Mouse (Mus musculus) left cerebral cortex, adult 2 months (tissue): ENCODE measurements around the gene Mylip. TPM values are rescaled to one million over a fixed set of nuclear protein-coding genes. Genes with fewer than 3 reads are reported as not detected.

ENCODE experiments used
- DNase-seq, 2 experiments: peaks; one replicate each; pipeline ENCODE4 v3.0.0; 2021 to 2022; ENCODE audit warnings: low spot score in 2 of 2, mixed read lengths in 1 of 2; ENCODE audit errors: extremely low spot score in 1 of 2
- H3K27ac ChIP-seq: fragments of 200-600 bp; 2 replicates; pipeline ENCODE4 v1.8.1; 2022
- H3K4me3 ChIP-seq: fragments of 200-600 bp; 2 replicates; pipeline ENCODE4 v1.8.1; 2022
- CTCF ChIP-seq: fragments of 200-600 bp; IDR thresholded peaks from 2 replicates; pipeline ENCODE4 v1.8.1; 2022; ENCODE audit warnings: antibody characterized with exemption, mild to moderate bottlenecking, moderate library complexity
- intact Hi-C: fragments of 180-260 bp; cut with DNase I; formaldehyde crosslinking; loops from one replicate; pipeline ENCODE4 v1.15.1; 2025
- total RNA-seq, 2 experiments: library from RNA; stranded (reverse); gene quantifications; 2 replicates each; pipeline ENCODE4 v1.2.3; 2021

Mylip gene
- total RNA-seq, 2 experiments from 2014 or later = 16.2 to 16.6 TPM

GRCm38 (mm10) chr13:45391854-45392454 is 2.4 kb downstream of the Mylip start:
- Histone ChIP-seq H3K4me3 (peak overlapping the region; percentile 94), H3K27ac (no peak overlapping the region; the same call in 1 of the 2 replicates)
- intact Hi-C loops = loop anchor here (2.0 to 5.0 kb wide), 2 partner anchors 190 to 361 kb away; no protein-coding TSS in a partner anchor
- no peak for DNase-seq
- TF ChIP-seq CTCF = no peak

- Histone ChIP-seq H3K4me3 (no peak overlapping the region), H3K27ac (no peak overlapping the region)
- DNase-seq = no peak
- intact Hi-C loops = loop anchor here (5.0 kb wide), 1 partner anchor 192 kb away; no protein-coding TSS in a partner anchor
- no peak for TF ChIP-seq CTCF
Measured at GRCm38 (mm10) chr13:45394221-45394768, 4.8 kb downstream of the Mylip start.

GRCm38 (mm10) chr13:45396724-45397123 is 7.2 kb downstream of the Mylip start:
- intact Hi-C loops = loop anchor here (5.0 kb wide), 1 partner anchor 109 kb away; no protein-coding TSS in a partner anchor
- no peak overlapping the region for H3K4me3 ChIP-seq
- no peak for TF ChIP-seq CTCF
- peak overlapping the region; percentile 63 for H3K27ac ChIP-seq
- DNase-seq = no peak

GRCm38 (mm10) chr13:45397240-45397639 is 7.7 kb downstream of the Mylip start:
- intact Hi-C loops = loop anchor here (5.0 kb wide), 1 partner anchor 110 kb away; no protein-coding TSS in a partner anchor
- no peak overlapping the region; the same call in 1 of the 2 replicates for H3K4me3 ChIP-seq
- TF ChIP-seq CTCF = no peak
- peak overlapping the region; percentile 63 for H3K27ac ChIP-seq
- DNase-seq = no peak

- TF ChIP-seq CTCF = no peak
- no peak overlapping the region for H3K4me3 ChIP-seq
- H3K27ac ChIP-seq = no peak overlapping the region; the same call in 1 of the 2 replicates
- intact Hi-C loops = loop anchor here (5.0 kb wide), 1 partner anchor 111 kb away; no protein-coding TSS in a partner anchor
- DNase-seq = no peak
Measured at GRCm38 (mm10) chr13:45397896-45398805, 8.6 kb downstream of the Mylip start.

- no peak overlapping the region for H3K4me3 ChIP-seq
- DNase-seq = peak; percentile 23 to 33
- no peak overlapping the region for H3K27ac ChIP-seq
- no peak for TF ChIP-seq CTCF
- intact Hi-C loops = no loop called here
Measured at GRCm38 (mm10) chr13:45400700-45401099, 11.2 kb downstream of the Mylip start.

- Histone ChIP-seq H3K4me3 (no peak overlapping the region), H3K27ac (no peak overlapping the region)
- no peak for TF ChIP-seq CTCF
- intact Hi-C loops = no loop called here
- DNase-seq = no peak
Measured at GRCm38 (mm10) chr13:45401816-45402215, 12.3 kb downstream of the Mylip start.

GRCm38 (mm10) chr13:45402316-45403039 is 12.9 kb downstream of the Mylip start:
- intact Hi-C loops = no loop called here
- Histone ChIP-seq H3K4me3 (no peak overlapping the region), H3K27ac (no peak overlapping the region)
- DNase-seq = no peak
- TF ChIP-seq CTCF = no peak

GRCm38 (mm10) chr13:45404269-45404668 is 14.7 kb downstream of the Mylip start:
- H3K4me3 ChIP-seq = no peak overlapping the region
- intact Hi-C loops = no loop called here
- TF ChIP-seq CTCF = no peak
- no peak overlapping the region for H3K27ac ChIP-seq
- no peak for DNase-seq

- TF ChIP-seq CTCF = no peak
- DNase-seq = no peak
- Histone ChIP-seq H3K4me3 (no peak overlapping the region), H3K27ac (no peak overlapping the region)
- intact Hi-C loops = no loop called here
Measured at GRCm38 (mm10) chr13:45405194-45405810, 15.8 kb downstream of the Mylip start.

GRCm38 (mm10) chr13:45406289-45406688 is 16.7 kb downstream of the Mylip start:
- Histone ChIP-seq H3K27ac (no peak overlapping the region), H3K4me3 (no peak overlapping the region)
- DNase-seq = no peak
- intact Hi-C loops = no loop called here
- no peak for TF ChIP-seq CTCF
